10 mouse cellular contexts compared by ENCODE assay signal in genomic region chr11:48178943-48179342, GRCm38 (mm10).
DNase-seq lines count a peak whose midpoint lies in the region; ATAC-seq lines count a peak whose summit lies in the region.
"Had no signal": no experiment of that assay in that cellular context is flagged by ENCODE, and none has a peak within 500 bp of the region (broad histone marks: within the 10 kb centered on the region; RNA-seq: fewer than 3 reads in every experiment).

No protein-coding gene starts in this region.

- DNase-seq in hindbrain, embryonic 10.5 days (ENCODE audit: low spot score), result peak; percentile 12
- peak; percentile 31 for DNase-seq in midbrain, embryonic 14.5 days
- DNase-seq in c-Kit-positive CD71-positive TER-119-positive erythroid progenitor cells, embryonic 14.5 days (ENCODE audit: low spot score), result peak; percentile 0
- peak; percentile 15 for DNase-seq in mesoderm, embryonic 11.5 days (ENCODE audit: low read depth, low spot score)
- no peak for DNase-seq in urinary bladder, postnatal 4 days (ENCODE audit: low spot score in 2 of 2)
- no peak for DNase-seq in liver, embryonic 11.5 days (ENCODE audit: low spot score)
- DNase-seq: layer of hippocampus, postnatal 36 days had no signal

- H3K9ac ChIP-seq in hindbrain, embryonic 13.5 days, result no peak overlapping the region
- H3K9ac ChIP-seq in midbrain, embryonic 14.5 days (replicated peaks; ENCODE audit: low read length), result no peak overlapping the region
- H3K9ac ChIP-seq in midbrain, embryonic 16.5 days (ENCODE audit: low read depth, low read length), result no peak overlapping the region
- no peak overlapping the region for H3K9ac ChIP-seq in liver, embryonic 11.5 days (ENCODE audit: low read depth, low read length)

- H3K36me3 ChIP-seq in hindbrain, embryonic 10.5 days, result no peaks in the 10 kb centered on the region
- no peaks in the 10 kb centered on the region for H3K36me3 ChIP-seq in hindbrain, embryonic 13.5 days
- no peaks in the 10 kb centered on the region for H3K36me3 ChIP-seq in midbrain, embryonic 14.5 days (ENCODE audit: control insufficient read depth, insufficient read depth, low read length)
- no peaks in the 10 kb centered on the region for H3K36me3 ChIP-seq in midbrain, embryonic 16.5 days (ENCODE audit: control insufficient read depth, insufficient read depth, low read length)
- no peaks in the 10 kb centered on the region for H3K36me3 ChIP-seq in liver, embryonic 11.5 days (ENCODE audit: control insufficient read depth, insufficient read depth, low read length)
- H3K36me3 ChIP-seq: G1E had no signal

- H3K27ac ChIP-seq in hindbrain, embryonic 10.5 days, result no peak overlapping the region
- no peak overlapping the region for H3K27ac ChIP-seq in hindbrain, embryonic 13.5 days
- no peak overlapping the region for H3K27ac ChIP-seq in midbrain, embryonic 14.5 days (replicated peaks; ENCODE audit: low read depth, low read length)
- H3K27ac ChIP-seq in midbrain, embryonic 16.5 days (ENCODE audit: low read length), result no peak overlapping the region
- no peak overlapping the region for H3K27ac ChIP-seq in liver, embryonic 11.5 days (ENCODE audit: low read depth, low read length)

- no peak overlapping the region for H3K4me2 ChIP-seq in hindbrain, embryonic 13.5 days
- no peak overlapping the region for H3K4me2 ChIP-seq in midbrain, embryonic 14.5 days (ENCODE audit: low read length)
- no peak overlapping the region for H3K4me2 ChIP-seq in midbrain, embryonic 16.5 days (ENCODE audit: low read length)
- no peak overlapping the region for H3K4me2 ChIP-seq in liver, embryonic 11.5 days

- H3K27me3 ChIP-seq in hindbrain, embryonic 10.5 days (ENCODE audit: insufficient read depth, poor library complexity, severe bottlenecking), result no peaks in the 10 kb centered on the region
- H3K27me3 ChIP-seq in hindbrain, embryonic 13.5 days, result no peaks in the 10 kb centered on the region
- H3K27me3 ChIP-seq in midbrain, embryonic 14.5 days (ENCODE audit: control insufficient read depth, insufficient read depth, low read length), result no peaks in the 10 kb centered on the region
- no peaks in the 10 kb centered on the region for H3K27me3 ChIP-seq in midbrain, embryonic 16.5 days (ENCODE audit: control insufficient read depth, insufficient read depth, low read depth, low read length)
- no peaks in the 10 kb centered on the region for H3K27me3 ChIP-seq in liver, embryonic 11.5 days (replicated peaks; ENCODE audit: control insufficient read depth, insufficient read depth, low read length)

- no peaks in the 10 kb centered on the region for H3K9me3 ChIP-seq in hindbrain, embryonic 10.5 days
- H3K9me3 ChIP-seq in hindbrain, embryonic 13.5 days, result no peaks in the 10 kb centered on the region
- H3K9me3 ChIP-seq in midbrain, embryonic 14.5 days (ENCODE audit: control insufficient read depth, low read length), result no peaks in the 10 kb centered on the region
- H3K9me3 ChIP-seq in midbrain, embryonic 16.5 days (replicated peaks; ENCODE audit: control insufficient read depth, low read length, poor library complexity, severe bottlenecking), result no peaks in the 10 kb centered on the region
- no peaks in the 10 kb centered on the region for H3K9me3 ChIP-seq in liver, embryonic 11.5 days (ENCODE audit: control insufficient read depth, low read length)
- H3K9me3 ChIP-seq: G1E had no signal

- no peak overlapping the region for H3K4me3 ChIP-seq in hindbrain, embryonic 10.5 days
- no peak overlapping the region for H3K4me3 ChIP-seq in hindbrain, embryonic 13.5 days
- H3K4me3 ChIP-seq in midbrain, embryonic 14.5 days (replicated peaks; ENCODE audit: low read depth, low read length), result no peak overlapping the region
- H3K4me3 ChIP-seq in midbrain, embryonic 16.5 days (ENCODE audit: low read depth, low read length), result no peak overlapping the region
- H3K4me3 ChIP-seq in liver, embryonic 11.5 days (ENCODE audit: low read depth, low read length), result no peak overlapping the region

- no peak for ATAC-seq in hindbrain, embryonic 13.5 days (ENCODE audit: low FRiP score)
- no peak for ATAC-seq in midbrain, embryonic 14.5 days (ENCODE audit: low FRiP score, low TSS enrichment)
- ATAC-seq in midbrain, embryonic 16.5 days, result no peak
- ATAC-seq in liver, embryonic 11.5 days (replicated peaks; ENCODE audit: low FRiP score), result no peak

- no peaks in the 10 kb centered on the region for H3K4me1 ChIP-seq in hindbrain, embryonic 10.5 days (replicated peaks)
- H3K4me1 ChIP-seq in hindbrain, embryonic 13.5 days (replicated peaks), result no peaks in the 10 kb centered on the region
- no peaks in the 10 kb centered on the region for H3K4me1 ChIP-seq in midbrain, embryonic 14.5 days (ENCODE audit: control insufficient read depth, insufficient read depth, low read length)
- no peaks in the 10 kb centered on the region for H3K4me1 ChIP-seq in midbrain, embryonic 16.5 days (ENCODE audit: control insufficient read depth, insufficient read depth, low read length)
- no peaks in the 10 kb centered on the region for H3K4me1 ChIP-seq in liver, embryonic 11.5 days (replicated peaks; ENCODE audit: control insufficient read depth, insufficient read depth, low read length)

Comparison
In these comparisons a context has a peak if more than half of its experiments do, and no peak if none do; other contexts are left out.
1. DNase-seq: peak in hindbrain, embryonic 10.5 days (single experiment), midbrain, embryonic 14.5 days (single experiment), c-Kit-positive CD71-positive TER-119-positive erythroid progenitor cells, embryonic 14.5 days (single experiment) and mesoderm, embryonic 11.5 days (single experiment); none in urinary bladder, postnatal 4 days (0 of 2) and liver, embryonic 11.5 days (single experiment).